ENCODE assay signal across 19 mouse cellular contexts in genomic region chr17:14497086-14497485, GRCm38 (mm10).
DNase-seq lines count a peak whose midpoint lies in the region; ATAC-seq and TF ChIP-seq lines count a peak whose summit lies in the region.
"Had no signal": no experiment of that assay in that cellular context is flagged by ENCODE, and none has a peak within 500 bp of the region (broad histone marks: within the 10 kb centered on the region; RNA-seq: fewer than 3 reads in every experiment).

No protein-coding gene starts in this region.

- H3K4me3 ChIP-seq in hindbrain, embryonic 12.5 days, result no peak overlapping the region
- H3K4me3 ChIP-seq in hindbrain, embryonic 14.5 days (replicated peaks; ENCODE audit: low read length), result no peak overlapping the region
- no peak overlapping the region for H3K4me3 ChIP-seq in midbrain, embryonic 13.5 days (replicated peaks)
- H3K4me3 ChIP-seq: left cerebral cortex, adult 2 months; liver, embryonic 12.5 days; lung, embryonic 15.5 days; myocyte had no signal

- H3K4me1 ChIP-seq in hindbrain, embryonic 12.5 days, result 0 out of 2 replicates have a peak, but pooled peaks cover 6% of the 10 kb centered on the region
- no peaks in the 10 kb centered on the region for H3K4me1 ChIP-seq in hindbrain, embryonic 14.5 days (replicated peaks; ENCODE audit: control insufficient read depth, insufficient read depth, low read length)
- peaks cover 4% of the 10 kb centered on the region; the same call in 1 of the 2 replicates for H3K4me1 ChIP-seq in midbrain, embryonic 13.5 days (replicated peaks)
- H3K4me1 ChIP-seq: liver, embryonic 12.5 days; lung, embryonic 15.5 days had no signal

- intact Hi-C loops in heart, postnatal 10 days (cut with DNase I), result no loop called here
- intact Hi-C loops in left cerebral cortex, postnatal 10 days (cut with DNase I), result no loop called here

- no peak for TF ChIP-seq POLR2A in brain, embryonic 14.5 days (IDR thresholded peaks at IDR 0.05; ENCODE audit: borderline replicate concordance, extremely low read depth, insufficient read depth, insufficient read length, poor library complexity, severe bottlenecking)

- H3K36me3 ChIP-seq in hindbrain, embryonic 12.5 days, result no peaks in the 10 kb centered on the region
- H3K36me3 ChIP-seq in hindbrain, embryonic 14.5 days (replicated peaks; ENCODE audit: control insufficient read depth, insufficient read depth), result no peaks in the 10 kb centered on the region
- no peaks in the 10 kb centered on the region for H3K36me3 ChIP-seq in midbrain, embryonic 13.5 days
- H3K36me3 ChIP-seq: liver, embryonic 12.5 days; lung, embryonic 15.5 days had no signal

- H3K27me3 ChIP-seq in hindbrain, embryonic 12.5 days, result no peaks in the 10 kb centered on the region
- H3K27me3 ChIP-seq in hindbrain, embryonic 14.5 days (ENCODE audit: control insufficient read depth, insufficient read depth, low read length), result no peaks in the 10 kb centered on the region
- no peaks in the 10 kb centered on the region for H3K27me3 ChIP-seq in midbrain, embryonic 13.5 days
- H3K27me3 ChIP-seq: lung, embryonic 15.5 days had no signal

- WGBS in hindbrain, embryonic 12.5 days, result 72% methylated on average over 15 of the region's 15 CpGs
- WGBS in hindbrain, embryonic 14.5 days, result 67% methylated on average over 15 of the region's 15 CpGs
- 82% methylated on average over 15 of the region's 15 CpGs for WGBS in midbrain, embryonic 13.5 days

- H3K9me3 ChIP-seq in hindbrain, embryonic 12.5 days (replicated peaks), result no peaks in the 10 kb centered on the region
- H3K9me3 ChIP-seq in hindbrain, embryonic 14.5 days (ENCODE audit: control insufficient read depth, low read length), result no peaks in the 10 kb centered on the region
- H3K9me3 ChIP-seq in midbrain, embryonic 13.5 days, result no peaks in the 10 kb centered on the region
- H3K9me3 ChIP-seq: liver, embryonic 12.5 days; lung, embryonic 15.5 days had no signal

- no peak overlapping the region for H3K4me2 ChIP-seq in hindbrain, embryonic 12.5 days (replicated peaks)
- no peak overlapping the region for H3K4me2 ChIP-seq in hindbrain, embryonic 14.5 days (replicated peaks)
- H3K4me2 ChIP-seq in midbrain, embryonic 13.5 days (replicated peaks), result no peak overlapping the region
- H3K4me2 ChIP-seq: liver, embryonic 12.5 days; lung, embryonic 15.5 days had no signal

- no peak overlapping the region for H3K9ac ChIP-seq in hindbrain, embryonic 12.5 days
- H3K9ac ChIP-seq in hindbrain, embryonic 14.5 days, result no peak overlapping the region
- H3K9ac ChIP-seq in midbrain, embryonic 13.5 days (replicated peaks), result no peak overlapping the region
- H3K9ac ChIP-seq: liver, embryonic 12.5 days; lung, embryonic 15.5 days had no signal

- no peak for DNase-seq in hindbrain, embryonic 14.5 days (ENCODE audit: low spot score)
- DNase-seq in brain, embryonic 14.5 days (ENCODE audit: low read depth), result peak; percentile 19
- DNase-seq in forelimb bud, embryonic 11.5 days (ENCODE audit: low read depth, low spot score), result peak; percentile 86
- no peak for DNase-seq in layer of hippocampus, adult 8-10 months (ENCODE audit: low spot score in 2 of 2)
- DNase-seq in heart, postnatal 10 days, result no peak
- DNase-seq in left cerebral cortex, postnatal 10 days (ENCODE audit: extremely low spot score in 1 of 2, low spot score in 2 of 2), result no peak
- DNase-seq: adrenal gland, postnatal 36 days; cerebellum, adult 9-11 months; heart, postnatal 14 days; kidney, adult 9 months; right cerebral cortex, postnatal 4 days had no signal

- TF ChIP-seq CTCF in brain, embryonic 14.5 days (IDR thresholded peaks at IDR 0.05; ENCODE audit: borderline replicate concordance, extremely low read depth, insufficient read depth, insufficient read length), result no peak

- no peak overlapping the region for H3K27ac ChIP-seq in hindbrain, embryonic 12.5 days
- H3K27ac ChIP-seq in hindbrain, embryonic 14.5 days, result no peak overlapping the region
- no peak overlapping the region for H3K27ac ChIP-seq in midbrain, embryonic 13.5 days
- H3K27ac ChIP-seq: left cerebral cortex, adult 2 months; liver, embryonic 12.5 days; lung, embryonic 15.5 days had no signal

- peak; percentile 48; the same call in 1 of the 2 replicates for ATAC-seq in hindbrain, embryonic 12.5 days (ENCODE audit: low FRiP score)
- no peak for ATAC-seq in hindbrain, embryonic 14.5 days (ENCODE audit: low FRiP score)
- peak; percentile 48; the same call in 1 of the 2 replicates for ATAC-seq in midbrain, embryonic 13.5 days
- ATAC-seq: activated CD4-positive, CD25-positive, alpha-beta regulatory T cell, adult 4 months; forebrain, embryonic 14.5 days; liver, embryonic 12.5 days had no signal

Comparison
In these comparisons a context has a peak if more than half of its experiments do, and no peak if none do; other contexts are left out.
1. DNase-seq: peak in brain, embryonic 14.5 days (single experiment) and forelimb bud, embryonic 11.5 days (single experiment); none in hindbrain, embryonic 14.5 days (single experiment), layer of hippocampus, adult 8-10 months (0 of 2), heart, postnatal 10 days (0 of 2) and left cerebral cortex, postnatal 10 days (0 of 2).